Mouse (Mus musculus): ENCODE measurements around the gene Smap1. TPM values are rescaled to one million over a fixed set of nuclear protein-coding genes. Genes with fewer than 3 reads are reported as not detected.

Smap1 gene
- polyA plus RNA-seq, 1 experiment from 2014 or later, result 45.0 TPM

DNA sequence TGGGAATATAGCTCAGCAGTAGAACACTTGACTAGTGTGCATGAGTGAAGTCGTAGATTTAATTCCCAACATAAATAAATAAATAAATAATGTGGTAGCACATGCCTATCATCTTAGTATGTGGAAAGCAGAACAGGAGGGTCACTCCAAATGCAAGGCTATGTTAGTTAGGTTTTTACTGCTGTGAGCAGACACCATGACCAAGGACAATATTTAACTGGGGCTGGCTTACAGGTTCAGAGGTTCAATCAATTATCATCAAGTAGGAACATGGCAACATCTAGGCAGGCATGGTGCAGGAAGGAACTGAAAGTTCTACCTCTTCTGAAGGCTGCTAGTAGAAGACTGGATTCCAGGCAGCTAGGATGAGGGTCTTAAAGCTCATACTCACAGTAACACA is 22.0 kb upstream of the Smap1 start:
- H3K9ac ChIP-seq, result no peak overlapping the region
- no peak for ATAC-seq
- H3K4me2 ChIP-seq, result no peak overlapping the region
- H3K4me3 ChIP-seq, result no peak overlapping the region
- H3K27me3 ChIP-seq, result 0 out of 2 replicates have a peak, but pooled peaks cover 2% of the 10 kb centered on the region
- H3K27ac ChIP-seq, result no peak overlapping the region
- peaks cover 10% of the 10 kb centered on the region for H3K4me1 ChIP-seq
- 80% methylated on average over 1 of the region's 1 CpGs for WGBS
- no peaks in the 10 kb centered on the region for H3K9me3 ChIP-seq (replicated peaks)
- H3K36me3 ChIP-seq (ENCODE audit: poor library complexity, severe bottlenecking), result no peaks in the 10 kb centered on the region

DNA sequence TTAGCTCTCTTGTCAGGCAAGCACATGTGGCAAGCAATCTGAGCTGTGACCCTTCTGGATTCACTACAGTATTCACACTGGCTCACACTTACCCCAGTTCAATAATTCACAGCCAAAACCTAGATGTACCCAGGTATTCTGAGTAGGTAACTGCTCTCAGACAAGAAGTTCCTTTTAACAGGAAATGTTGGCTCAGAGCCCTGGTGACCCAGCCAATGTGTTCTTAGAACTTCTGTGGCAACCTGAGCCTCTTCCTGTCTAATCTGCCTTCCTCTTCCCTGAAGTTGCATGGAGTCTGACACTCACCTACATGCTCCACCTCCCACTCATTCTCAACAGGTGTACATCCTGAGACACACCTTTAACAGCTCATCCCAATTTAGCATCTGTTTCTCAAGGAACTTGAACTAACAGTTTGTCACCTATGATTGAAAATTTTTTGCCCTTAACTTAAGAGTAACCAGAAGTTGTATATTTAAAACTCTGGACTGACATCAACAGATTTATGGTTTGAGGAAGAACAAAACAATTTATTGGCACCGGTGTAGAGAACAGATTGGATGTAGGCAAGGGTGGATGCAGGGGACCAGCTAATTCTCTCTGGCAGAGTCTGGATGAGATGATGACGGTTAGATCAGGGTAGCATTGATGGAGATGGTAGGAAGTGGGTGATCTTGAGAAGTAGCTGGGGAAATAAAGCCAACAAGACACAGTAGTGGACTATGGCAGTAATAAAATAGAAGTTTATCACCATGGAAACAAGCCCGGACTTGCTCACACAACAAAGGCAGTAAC is 21.2 kb upstream of the Smap1 start:
- 0 out of 2 replicates have a peak, but pooled peaks cover 2% of the 10 kb centered on the region for H3K27me3 ChIP-seq
- H3K4me2 ChIP-seq, result no peak overlapping the region
- H3K4me3 ChIP-seq, result no peak overlapping the region
- WGBS, result 81% methylated on average over 3 of the region's 3 CpGs
- no peaks in the 10 kb centered on the region for H3K9me3 ChIP-seq (replicated peaks)
- no peak overlapping the region for H3K27ac ChIP-seq
- no peaks in the 10 kb centered on the region for H3K36me3 ChIP-seq (ENCODE audit: poor library complexity, severe bottlenecking)
- H3K9ac ChIP-seq, result no peak overlapping the region
- no peak for ATAC-seq
- peaks cover 3% of the 10 kb centered on the region for H3K4me1 ChIP-seq

DNA sequence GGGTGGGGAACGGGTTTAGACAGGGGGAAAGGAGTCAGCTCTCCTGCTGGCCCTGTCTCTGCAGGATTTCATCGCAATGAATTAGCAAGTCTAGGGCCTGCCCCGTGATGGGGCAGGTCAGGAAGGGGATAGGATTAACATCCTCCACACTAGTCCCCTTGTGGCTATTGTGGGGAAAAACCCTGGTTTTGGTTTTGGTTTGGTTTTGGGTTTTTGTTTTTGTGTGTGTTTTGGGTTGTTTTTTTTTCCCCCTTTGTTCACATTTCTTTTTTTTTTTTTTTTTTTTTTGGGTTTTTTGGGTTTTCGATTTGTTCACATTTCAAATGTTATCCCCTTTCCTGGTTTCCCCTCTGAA is 13.3 kb upstream of the Smap1 start:
- Histone ChIP-seq H3K36me3 (ENCODE audit: poor library complexity, severe bottlenecking) (no peaks in the 10 kb centered on the region), H3K9me3 (replicated peaks) (no peaks in the 10 kb centered on the region), H3K27me3 (no peaks in the 10 kb centered on the region), H3K4me3 (no peak overlapping the region), H3K27ac (no peak overlapping the region), H3K4me1 (no peaks in the 10 kb centered on the region), H3K9ac (no peak overlapping the region), H3K4me2 (no peak overlapping the region)
- ATAC-seq, result no peak
- 32% methylated on average over 4 of the region's 4 CpGs for WGBS

DNA sequence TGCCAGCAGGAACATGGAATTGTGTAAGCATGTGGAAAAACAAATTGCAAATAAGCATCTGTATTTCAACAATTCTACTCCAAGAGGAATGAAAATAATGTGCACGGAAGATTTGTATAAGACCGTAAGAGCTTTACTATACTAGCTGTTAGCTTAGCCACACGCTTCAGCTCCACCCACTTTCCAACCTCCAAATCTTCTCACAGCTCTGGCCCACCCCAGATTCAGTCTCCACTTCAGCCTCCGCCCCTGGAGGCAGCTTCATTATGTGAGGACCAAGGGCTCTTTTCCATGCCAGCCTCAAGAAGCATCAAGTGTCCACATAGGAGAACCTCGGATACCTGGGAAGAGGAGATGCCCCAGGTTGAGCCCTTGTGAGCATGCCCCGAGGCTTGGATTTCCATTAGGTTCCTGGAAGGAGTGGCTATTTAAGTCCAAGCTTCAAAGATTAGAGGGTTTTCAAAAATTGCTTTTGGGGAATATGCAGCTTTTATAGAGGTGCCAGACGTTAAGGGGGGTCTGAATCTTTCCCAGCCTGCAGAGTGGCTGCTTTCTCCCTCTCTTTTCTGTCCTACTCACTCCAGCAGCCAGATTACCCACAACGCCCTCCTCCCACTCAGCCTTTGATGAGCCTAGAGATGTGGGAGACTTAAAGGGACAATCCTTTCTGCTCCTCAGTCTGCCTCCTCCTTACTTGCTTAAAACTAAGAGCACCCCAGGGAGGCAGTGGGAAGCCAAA is 12.7 kb upstream of the Smap1 start:
- Histone ChIP-seq H3K27ac (no peak overlapping the region), H3K4me1 (no peaks in the 10 kb centered on the region), H3K4me3 (no peak overlapping the region), H3K9ac (no peak overlapping the region), H3K27me3 (no peaks in the 10 kb centered on the region), H3K4me2 (no peak overlapping the region), H3K36me3 (ENCODE audit: poor library complexity, severe bottlenecking) (no peaks in the 10 kb centered on the region), H3K9me3 (replicated peaks) (no peaks in the 10 kb centered on the region)
- WGBS, result 47% methylated on average over 8 of the region's 8 CpGs
- ATAC-seq, result peak; percentile 21; the same call in 1 of the 2 replicates

DNA sequence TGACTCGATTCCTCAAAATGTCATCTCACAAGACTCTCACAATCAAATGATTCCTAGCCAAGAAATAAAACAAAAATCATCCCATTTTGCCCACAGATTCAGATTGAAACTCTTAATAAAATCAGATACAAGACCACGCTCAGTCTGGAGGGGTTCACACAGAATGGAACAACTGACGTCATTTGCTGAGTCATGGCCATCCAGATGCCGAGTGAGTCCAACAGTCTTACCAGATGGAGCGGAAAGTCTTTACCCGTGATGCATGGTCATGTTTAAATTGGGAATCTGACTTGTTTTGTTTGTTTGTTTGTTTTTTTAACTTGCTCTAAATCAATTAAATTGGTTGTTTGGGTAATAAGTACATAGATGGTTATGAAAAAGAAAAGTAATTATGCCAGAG is 7.3 kb upstream of the Smap1 start:
- H3K4me1 ChIP-seq, result no peaks in the 10 kb centered on the region
- no peaks in the 10 kb centered on the region for H3K9me3 ChIP-seq (replicated peaks)
- no peak for ATAC-seq
- H3K9ac ChIP-seq, result no peak overlapping the region
- WGBS, result 89% methylated on average over 6 of the region's 6 CpGs
- H3K4me3 ChIP-seq, result no peak overlapping the region
- no peak overlapping the region for H3K4me2 ChIP-seq
- no peaks in the 10 kb centered on the region for H3K27me3 ChIP-seq
- H3K27ac ChIP-seq, result no peak overlapping the region
- H3K36me3 ChIP-seq (ENCODE audit: poor library complexity, severe bottlenecking), result no peaks in the 10 kb centered on the region

DNA sequence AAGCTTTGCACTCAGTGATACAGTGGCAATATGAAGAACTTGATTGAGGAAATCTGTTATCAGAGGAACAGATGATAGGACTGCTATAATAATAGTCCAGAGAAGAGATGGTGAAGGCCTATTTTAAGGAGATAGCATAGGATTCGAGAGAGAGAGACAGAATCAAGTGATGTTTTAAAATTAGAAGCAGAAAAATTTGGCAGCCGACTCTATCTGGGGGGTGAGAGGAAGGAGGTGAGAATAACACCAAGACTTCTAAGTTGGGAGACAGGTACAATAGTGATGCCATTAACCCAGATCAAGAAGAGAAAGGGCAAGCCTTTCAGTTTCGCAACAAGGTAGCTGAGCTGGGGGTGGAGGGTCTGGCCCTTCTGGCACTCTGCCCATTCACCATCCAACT is 6.3 kb upstream of the Smap1 start:
- Histone ChIP-seq H3K4me2 (no peak overlapping the region), H3K27me3 (no peaks in the 10 kb centered on the region), H3K27ac (no peak overlapping the region), H3K9me3 (replicated peaks) (no peaks in the 10 kb centered on the region), H3K4me1 (no peaks in the 10 kb centered on the region), H3K4me3 (no peak overlapping the region), H3K36me3 (ENCODE audit: poor library complexity, severe bottlenecking) (no peaks in the 10 kb centered on the region), H3K9ac (no peak overlapping the region)
- no peak for ATAC-seq
- 87% methylated on average over 3 of the region's 3 CpGs for WGBS

DNA sequence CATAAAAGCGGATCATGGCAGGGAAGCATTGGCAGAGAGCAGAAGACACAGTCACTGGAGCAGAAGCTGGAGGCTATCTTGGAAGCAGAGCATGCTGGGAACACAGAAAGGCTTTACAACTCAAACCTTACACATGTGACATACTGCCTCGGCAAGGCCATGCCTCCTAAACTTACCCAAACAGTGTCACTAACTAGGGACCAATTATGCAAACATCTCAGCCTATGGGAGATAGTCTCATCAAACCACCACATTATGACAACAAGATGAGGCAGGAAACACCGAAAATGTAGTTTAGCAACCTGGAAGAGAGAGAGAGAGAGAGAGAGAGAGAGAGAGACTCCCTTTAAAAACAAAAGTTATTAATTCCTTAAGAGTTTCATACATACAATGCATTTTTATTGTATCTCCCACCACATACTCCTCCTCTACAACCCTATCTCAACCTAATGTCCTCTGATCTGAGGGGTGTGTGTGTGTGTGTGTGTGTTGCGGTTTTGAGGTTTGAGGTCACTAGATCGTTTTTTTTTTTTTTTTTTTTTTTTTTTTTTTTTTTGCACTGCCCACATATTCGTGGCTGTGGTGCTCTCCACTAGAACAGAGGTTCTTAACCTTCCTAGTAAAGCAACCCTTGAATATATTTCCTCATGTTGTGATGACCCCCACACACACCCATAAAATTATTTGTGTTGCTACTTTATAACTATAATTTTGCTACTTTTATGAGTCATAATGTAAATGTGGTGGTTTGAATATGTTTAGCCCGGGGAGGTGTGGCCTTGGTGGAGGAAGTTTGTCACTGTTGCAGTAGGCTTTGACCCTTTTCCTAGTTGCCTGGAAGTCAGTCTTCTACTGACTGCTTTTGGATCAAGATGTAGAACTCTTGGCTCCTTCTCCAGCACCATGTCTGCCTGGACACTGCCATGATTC is 1.9 kb upstream of the Smap1 start:
- 86% methylated on average over 7 of the region's 7 CpGs for WGBS
- Histone ChIP-seq H3K27ac (no peak overlapping the region), H3K4me2 (no peak overlapping the region), H3K36me3 (ENCODE audit: poor library complexity, severe bottlenecking) (no peaks in the 10 kb centered on the region), H3K27me3 (no peaks in the 10 kb centered on the region), H3K9ac (no peak overlapping the region), H3K9me3 (replicated peaks) (no peaks in the 10 kb centered on the region), H3K4me1 (peaks cover 25% of the 10 kb centered on the region), H3K4me3 (no peak overlapping the region)
- ATAC-seq, result no peak

DNA sequence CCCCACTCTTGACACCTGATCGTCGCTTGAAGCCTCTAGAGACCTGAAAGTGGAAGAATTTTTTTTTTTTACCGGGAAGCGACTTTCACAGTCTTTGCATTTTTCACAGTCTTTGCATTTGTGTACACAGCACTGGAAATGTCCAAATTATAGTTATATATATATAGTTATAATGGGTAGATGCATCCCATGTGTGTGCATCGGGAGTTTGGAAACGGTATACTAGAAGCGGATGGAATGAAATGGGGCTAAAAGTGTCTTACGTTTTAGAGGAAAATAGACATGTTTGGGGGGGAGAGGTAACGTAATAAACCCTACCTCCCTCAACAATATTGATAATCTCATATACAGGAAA is 390 bp upstream of the Smap1 start:
- no peaks in the 10 kb centered on the region for H3K36me3 ChIP-seq (ENCODE audit: poor library complexity, severe bottlenecking)
- peak overlapping the region; percentile 77 for H3K4me2 ChIP-seq
- no peaks in the 10 kb centered on the region for H3K9me3 ChIP-seq (replicated peaks)
- H3K9ac ChIP-seq, result peak overlapping the region; percentile 94
- 29% methylated on average over 9 of the region's 9 CpGs for WGBS
- peak overlapping the region; percentile 90 for H3K4me3 ChIP-seq
- H3K27me3 ChIP-seq, result no peaks in the 10 kb centered on the region
- peak; percentile 48; the same call in 1 of the 2 replicates for ATAC-seq
- no peak overlapping the region for H3K27ac ChIP-seq
- H3K4me1 ChIP-seq, result peaks cover 26% of the 10 kb centered on the region

DNA sequence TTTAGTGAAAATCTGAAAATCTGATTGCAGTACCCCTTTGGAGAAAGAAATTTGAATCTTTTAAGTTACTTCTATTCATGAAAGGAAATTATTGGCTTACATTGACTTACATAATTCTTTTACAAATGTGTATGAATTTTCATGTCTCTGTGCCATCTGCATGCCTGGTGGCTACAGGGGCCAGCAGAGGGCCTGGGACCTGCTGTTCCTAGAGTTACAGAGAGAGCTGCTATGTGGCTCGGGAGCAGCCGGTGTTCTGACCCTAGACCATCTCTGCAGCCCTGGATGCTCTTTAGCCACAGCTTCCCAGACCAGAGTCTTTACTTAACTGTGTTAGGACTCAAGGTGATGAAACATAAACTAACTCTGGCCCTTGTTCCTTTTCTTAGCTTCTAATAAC is 1.8 kb downstream of the Smap1 start:
- no peak for ATAC-seq
- Histone ChIP-seq H3K4me2 (peak overlapping the region; percentile 50), H3K27me3 (no peaks in the 10 kb centered on the region), H3K27ac (no peak overlapping the region), H3K9me3 (replicated peaks) (no peaks in the 10 kb centered on the region), H3K36me3 (ENCODE audit: poor library complexity, severe bottlenecking) (no peaks in the 10 kb centered on the region), H3K4me1 (peaks cover 26% of the 10 kb centered on the region), H3K4me3 (0 out of 2 replicates have a peak overlapping the region, but pooled peaks have one; percentile 9), H3K9ac (peak overlapping the region; percentile 58)
- 29% methylated on average over 2 of the region's 2 CpGs for WGBS

DNA sequence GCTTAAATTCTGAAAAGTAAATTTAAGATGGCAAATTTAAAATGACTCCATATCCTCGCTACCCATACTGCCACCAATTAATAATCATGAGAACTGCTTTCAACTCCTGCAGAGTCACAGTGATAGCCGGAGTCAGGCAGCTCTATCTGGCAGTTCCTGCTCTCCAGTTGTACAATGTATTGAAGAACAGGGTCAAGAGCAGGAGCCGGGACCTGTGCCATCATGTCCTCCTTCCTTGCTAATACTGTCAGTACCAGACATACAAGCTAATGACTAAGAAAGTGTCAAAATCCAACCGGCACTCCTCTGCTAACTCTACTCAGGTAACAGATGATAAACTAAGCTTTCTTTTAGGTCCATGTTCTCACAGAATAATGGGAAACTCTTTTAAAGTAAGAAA is 3.0 kb downstream of the Smap1 start:
- H3K9me3 ChIP-seq (replicated peaks), result no peaks in the 10 kb centered on the region
- no peak for ATAC-seq
- WGBS, result 89% methylated on average over 4 of the region's 4 CpGs

DNA sequence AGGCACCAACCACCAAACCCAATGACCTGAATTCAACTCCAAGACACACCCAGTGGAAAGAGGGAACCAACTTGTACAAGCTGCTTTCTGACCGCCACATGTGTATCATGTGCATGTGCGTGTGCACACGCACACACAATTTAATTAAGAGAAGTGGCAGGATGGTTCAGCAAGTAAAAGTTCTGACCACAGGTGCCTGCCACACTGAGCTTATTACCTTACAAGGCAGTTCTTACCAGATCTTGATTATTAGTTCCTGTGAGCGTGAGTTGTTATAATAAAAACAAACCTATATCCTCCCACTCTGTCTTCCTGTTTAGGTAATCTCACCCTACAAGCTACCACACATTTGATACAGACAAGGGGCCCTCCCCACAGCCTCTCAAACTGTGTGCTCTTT is 6.6 kb downstream of the Smap1 start:
- H3K4me1 ChIP-seq, result peaks cover 12% of the 10 kb centered on the region
- H3K27me3 ChIP-seq, result no peaks in the 10 kb centered on the region
- H3K27ac ChIP-seq, result no peak overlapping the region
- no peak overlapping the region for H3K4me3 ChIP-seq
- no peaks in the 10 kb centered on the region for H3K9me3 ChIP-seq (replicated peaks)
- WGBS, result 95% methylated on average over 4 of the region's 4 CpGs
- ATAC-seq, result no peak
- H3K9ac ChIP-seq, result no peak overlapping the region
- no peak overlapping the region for H3K4me2 ChIP-seq
- H3K36me3 ChIP-seq (ENCODE audit: poor library complexity, severe bottlenecking), result peaks cover under 1% of the 10 kb centered on the region; the same call in 1 of the 2 replicates

More for the DNA sequence above, 3.0 kb downstream of the Smap1 start:
- Histone ChIP-seq H3K9ac (no peak overlapping the region), H3K27ac (no peak overlapping the region), H3K4me2 (no peak overlapping the region), H3K4me3 (no peak overlapping the region), H3K4me1 (peaks cover 26% of the 10 kb centered on the region), H3K36me3 (ENCODE audit: poor library complexity, severe bottlenecking) (no peaks in the 10 kb centered on the region), H3K27me3 (no peaks in the 10 kb centered on the region)

DNA sequence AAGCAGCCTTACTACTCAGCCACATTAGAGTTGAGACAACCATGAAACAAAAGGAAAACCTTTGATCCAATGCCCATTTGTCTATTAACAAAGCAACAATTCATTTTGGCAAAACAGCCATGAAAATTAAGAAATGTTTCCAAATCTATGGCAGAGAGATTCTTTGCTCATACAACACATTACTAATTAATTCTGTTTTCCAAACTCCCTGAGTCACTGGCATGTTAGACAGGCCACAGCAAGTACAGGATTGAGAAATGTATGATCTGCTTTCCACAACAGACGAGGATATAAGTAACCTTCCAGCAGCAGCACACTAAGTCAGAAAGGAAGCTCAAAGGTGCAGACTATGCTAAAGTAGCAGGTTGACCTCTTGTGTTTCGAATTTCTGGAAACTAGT is 9.1 kb downstream of the Smap1 start:
- no peak for ATAC-seq
- Histone ChIP-seq H3K4me2 (no peak overlapping the region), H3K9me3 (replicated peaks) (no peaks in the 10 kb centered on the region), H3K4me3 (no peak overlapping the region), H3K9ac (no peak overlapping the region), H3K4me1 (no peaks in the 10 kb centered on the region), H3K36me3 (ENCODE audit: poor library complexity, severe bottlenecking) (peaks cover 3% of the 10 kb centered on the region; the same call in 1 of the 2 replicates), H3K27me3 (no peaks in the 10 kb centered on the region), H3K27ac (no peak overlapping the region)
- 57% methylated on average over 2 of the region's 2 CpGs for WGBS

Measured in forebrain, embryonic 13.5 days (tissue).